Mouse (Mus musculus) stomach, postnatal 0 days (tissue): ENCODE results near the gene Krtcap2.

Experiments used
- CTCF ChIP-seq: IDR thresholded peaks from 2 replicates; pipeline ENCODE4 v1.5.1; 2016; ENCODE audit warnings: antibody characterized with exemption, low read depth, mild to moderate bottlenecking, moderate library complexity
- EP300 ChIP-seq: optimal IDR thresholded peaks from 2 replicates; pipeline ENCODE3; 2016; ENCODE audit warnings: antibody characterized with exemption

- no peak for TF ChIP-seq EP300
- TF ChIP-seq CTCF = no peak
These were observed 9.2 kb downstream of the Krtcap2 start for GRCm38 (mm10) chr3:89254994-89255393.
